8 mouse cellular contexts compared by ENCODE assay signal in genomic region chr2:170205591-170206441, GRCm38 (mm10). TPM values are rescaled to one million over a fixed set of nuclear protein-coding genes. Genes with fewer than 3 reads are reported as not detected.
DNase-seq lines count a peak whose midpoint lies in the region; ATAC-seq lines count a peak whose summit lies in the region.

No protein-coding gene starts in this region.

- WGBS in limb, embryonic 15.5 days = under 1% methylated on average over 17 of the region's 17 CpGs

- no peak overlapping the region for H3K9ac ChIP-seq in limb, embryonic 15.5 days

- peak overlapping the region; percentile 59 for H3K4me2 ChIP-seq in limb, embryonic 15.5 days

- ATAC-seq in erythroblast, adult 5-6 weeks (replicated peaks; ENCODE audit: low FRiP score, poor library complexity, severe bottlenecking) = no peak
- ATAC-seq in limb, embryonic 15.5 days (ENCODE audit: insufficient number of reproducible peaks, low FRiP score, low TSS enrichment, low read depth) = no peak

- H3K36me3 ChIP-seq in erythroblast, embryonic 14.5 days (ENCODE audit: control insufficient read depth) = no peaks in the 10 kb centered on the region
- H3K36me3 ChIP-seq in limb, embryonic 15.5 days = no peaks in the 10 kb centered on the region

- peaks cover 43% of the 10 kb centered on the region for H3K4me1 ChIP-seq in erythroblast, embryonic 14.5 days (ENCODE audit: control insufficient read depth)
- H3K4me1 ChIP-seq in limb, embryonic 15.5 days = peaks cover 21% of the 10 kb centered on the region

- H3K9me3 ChIP-seq in erythroblast, embryonic 14.5 days (ENCODE audit: control insufficient read depth, low read length) = no peaks in the 10 kb centered on the region
- H3K9me3 ChIP-seq in limb, embryonic 15.5 days = no peaks in the 10 kb centered on the region

- peak overlapping the region; percentile 65 for H3K4me3 ChIP-seq in erythroblast, embryonic 14.5 days (replicated peaks)
- H3K4me3 ChIP-seq in limb, embryonic 15.5 days = peak overlapping the region; percentile 34

- H3K27ac ChIP-seq in limb, embryonic 15.5 days = peak overlapping the region; percentile 68; the same call in 1 of the 2 replicates

- no peaks in the 10 kb centered on the region for H3K27me3 ChIP-seq in erythroblast, embryonic 14.5 days (ENCODE audit: control insufficient read depth)
- H3K27me3 ChIP-seq in limb, embryonic 15.5 days = no peaks in the 10 kb centered on the region

- DNase-seq in c-Kit-positive CD71-positive TER-119-positive erythroid progenitor cells, embryonic 14.5 days (ENCODE audit: low spot score) = peak; percentile 69
- DNase-seq in heart, postnatal 10 days = peak; percentile 57 to 60
- DNase-seq in natural killer cell, adult 2 months (ENCODE audit: low spot score in 2 of 2) = peak; percentile 33 to 46
- no peak for DNase-seq in cerebellum, postnatal 36 days
- no peak for DNase-seq in gastrocnemius, postnatal 10 days

- intact Hi-C loops in heart, postnatal 10 days (cut with DNase I) = loop anchor here (2.0 kb wide), 1 partner anchor 53 kb away; no protein-coding TSS in a partner anchor

RNA-seq across cellular contexts. Expression of gene Zfp217, which starts 57.9 kb away (rescaled TPM):
- polyA plus RNA-seq in erythroblast, embryonic 14.5 days (2012) = 1.2 and 1.5 TPM in 2 replicates
- 75.7 and 92.6 TPM in 2 replicates for total RNA-seq in erythroblast, adult 5-6 weeks (2015; ENCODE audit: low replicate concordance)
- total RNA-seq in erythroblast, adult 5-6 weeks (2017; ENCODE audit: low replicate concordance) = 169 and 180 TPM in 2 replicates
- total RNA-seq in heart, postnatal 10 days (2021) = 10 to 100 TPM; 14.4 to 17.7 TPM
- polyA plus RNA-seq in limb, embryonic 15.5 days (2015; fragmentation: Nextera tagmentation; extraction: Ambion mirVana) = 2.9 and 3.3 TPM in 2 replicates
- total RNA-seq in gastrocnemius, postnatal 10 days (2021) = 10 to 100 TPM; 10.0 to 12.5 TPM

Comparison
In these comparisons a context has a peak if more than half of its experiments do, and no peak if none do; other contexts are left out.
1. DNase-seq: peak in c-Kit-positive CD71-positive TER-119-positive erythroid progenitor cells, embryonic 14.5 days (single experiment), heart, postnatal 10 days (2 of 2) and natural killer cell, adult 2 months (2 of 2); none in cerebellum, postnatal 36 days (0 of 2) and gastrocnemius, postnatal 10 days (single experiment).
2. RNA of gene Zfp217, which starts 57.9 kb away (total RNA-seq): 75.7 to 180 TPM in erythroblast, adult 5-6 weeks; 14.4 to 17.7 TPM in heart, postnatal 10 days and 10.0 to 12.5 TPM in gastrocnemius, postnatal 10 days; every median in the first group is over 4 times any median in the second.